Mouse (Mus musculus) lung, adult 2 months (tissue): Measurements from ENCODE around the gene Mfsd4a.

Experiments
- CTCF ChIP-seq: fragments of 200-500 bp; IDR thresholded peaks from 2 replicates; pipeline ENCODE4 v1.5.1; 2011; ENCODE audit warnings: mild to moderate bottlenecking, low read length, control low read depth; ENCODE audit not compliant: insufficient read depth
- POLR2A ChIP-seq: fragments of 200-500 bp; IDR thresholded peaks from 2 replicates; pipeline ENCODE4 v1.6.1; 2011; ENCODE audit warnings: low read depth, mild to moderate bottlenecking, control low read depth, low read length, borderline replicate concordance; ENCODE audit errors: extremely low read depth

DNA sequence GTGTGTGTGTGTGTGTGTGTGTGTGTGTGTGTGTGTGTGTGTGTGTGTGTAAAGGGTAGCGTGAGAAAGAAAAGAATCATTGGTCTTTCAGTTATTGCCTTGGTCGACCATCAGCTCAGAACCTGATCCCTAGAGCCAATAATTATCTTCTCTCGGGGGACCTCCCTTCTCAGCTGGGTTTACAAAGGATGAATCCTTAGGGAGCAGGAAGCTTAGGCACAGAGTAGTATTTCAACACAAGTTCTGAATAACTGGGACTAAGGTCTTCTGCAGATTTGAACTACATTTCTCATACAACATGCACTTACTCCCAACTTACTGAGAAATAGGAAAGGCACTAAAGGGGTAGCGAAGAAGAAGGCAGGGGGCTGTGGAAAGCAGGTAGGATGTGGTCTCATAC lies 78.4 kb downstream of the Mfsd4a start:
- TF ChIP-seq POLR2A: no peak
- no peak for TF ChIP-seq CTCF
